Mouse (Mus musculus): ENCODE measurements around the gene Kcna1. TPM values are rescaled to one million over a fixed set of nuclear protein-coding genes. Genes with fewer than 3 reads are reported as not detected.

Gene Kcna1
- total and polyA plus RNA-seq, 3 experiments, result not detected

DNA sequence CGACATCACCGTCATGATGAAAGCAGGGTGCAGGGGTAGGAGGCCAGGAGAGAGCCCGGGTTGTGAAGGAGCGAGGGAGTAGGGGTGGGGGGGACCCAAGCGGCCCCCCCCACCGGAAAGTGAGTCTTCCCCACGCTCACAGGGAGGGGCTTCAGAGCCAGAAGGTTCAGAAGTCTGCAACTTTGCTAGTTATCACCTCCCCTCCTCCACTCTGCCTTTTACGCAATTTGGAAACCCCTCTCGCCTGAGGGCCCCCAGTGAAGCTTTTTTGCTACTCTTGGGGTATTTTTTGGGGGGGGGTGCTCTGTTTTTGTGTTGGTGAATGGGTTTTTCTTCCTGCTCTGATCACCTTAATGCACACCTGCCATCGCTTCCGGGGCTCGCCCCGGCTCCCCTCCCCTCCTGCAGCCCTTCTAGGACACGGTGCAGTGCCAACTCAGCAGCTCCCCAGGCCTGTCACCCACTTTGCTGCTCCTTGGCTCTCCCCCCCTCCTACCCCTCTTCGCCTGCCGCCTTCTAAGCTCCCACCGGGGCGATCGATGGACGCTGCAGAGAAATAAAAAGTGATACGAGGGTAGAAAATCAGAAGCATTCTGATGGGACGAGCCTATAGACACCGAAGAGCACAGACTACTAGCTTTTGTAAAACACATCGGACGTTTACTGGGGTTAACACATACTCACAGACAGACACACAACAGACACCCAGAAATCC lies 2.7 kb downstream of the Kcna1 start:
- Histone ChIP-seq H3K4me1 (ENCODE audit: control insufficient read depth in 1 of 2, insufficient read depth in 2 of 2, low read length in 2 of 2) (no peaks in the 10 kb centered on the region), H3K27me3 (ENCODE audit: control insufficient read depth in 1 of 2, insufficient read depth in 2 of 2, low read length in 2 of 2) (no peaks in the 10 kb centered on the region), H3K79me2 (ENCODE audit: control insufficient read depth, insufficient read depth, low read length, poor library complexity) (no peaks in the 10 kb centered on the region), H3K9me3 (replicated peaks; ENCODE audit: insufficient read depth, low read length) (no peaks in the 10 kb centered on the region), H3K36me3 (ENCODE audit: control insufficient read depth in 1 of 2, insufficient read depth in 2 of 2, low read length in 2 of 2) (no peaks in the 10 kb centered on the region), H3K27ac (ENCODE audit: control insufficient read depth, low read depth, low read length) (no peak overlapping the region), H3K9ac (ENCODE audit: control insufficient read depth, low read depth, low read length, poor library complexity, severe bottlenecking) (no peak overlapping the region), H3K4me3 (ENCODE audit: control insufficient read depth in 1 of 2, insufficient read depth in 1 of 2, low read depth in 2 of 2, low read length in 2 of 2) (no peak overlapping the region)
- TF ChIP-seq POLR2AphosphoS5 (IDR thresholded peaks at IDR 0.05; ENCODE audit: borderline replicate concordance, low read depth, low read length) (no peak), ZC3H11A (IDR thresholded peaks at IDR 0.05; ENCODE audit: low read depth, low read length) (no peak), USF2 (IDR thresholded peaks at IDR 0.05; ENCODE audit: borderline replicate concordance in 1 of 2, insufficient read depth in 1 of 2, low read depth in 1 of 2, low read length in 2 of 2) (no peak), ETS1 (IDR thresholded peaks at IDR 0.05; ENCODE audit: low read depth, low read length) (no peak), SIN3A (IDR thresholded peaks at IDR 0.05; ENCODE audit: low read length) (no peak), MYB (IDR thresholded peaks at IDR 0.05; ENCODE audit: low read depth, low read length) (no peak), CHD2 (IDR thresholded peaks at IDR 0.05; ENCODE audit: low read length) (no peak), POLR2A (IDR thresholded peaks at IDR 0.05; ENCODE audit: control insufficient read depth in 1 of 2, insufficient read depth in 1 of 2, low read depth in 1 of 2, low read length in 2 of 2, poor library complexity in 1 of 2) (no peak), CTCF (IDR thresholded peaks at IDR 0.05 in 2 of 3, conservative IDR thresholded peaks at IDR 0.05 in 1 of 3; ENCODE audit: control insufficient read depth in 1 of 3, insufficient read depth in 1 of 3, low read depth in 2 of 3, low read length in 3 of 3, poor library complexity in 1 of 3, severe bottlenecking in 1 of 3) (no peak), E2F4 (IDR thresholded peaks at IDR 0.05; ENCODE audit: borderline replicate concordance, low read depth, low read length) (no peak), MAZ (IDR thresholded peaks at IDR 0.05; ENCODE audit: low read depth, low read length) (no peak), CHD1 (IDR thresholded peaks at IDR 0.05; ENCODE audit: low read depth, low read length) (no peak), ZKSCAN1 (IDR thresholded peaks at IDR 0.05; ENCODE audit: low read depth, low read length) (no peak), MAX (IDR thresholded peaks at IDR 0.05; ENCODE audit: low read length) (no peak), GABPA (IDR thresholded peaks at IDR 0.05; ENCODE audit: low read depth, low read length) (no peak), TBP (IDR thresholded peaks at IDR 0.05; ENCODE audit: low read depth, low read length) (no peak), NRF1 (IDR thresholded peaks at IDR 0.05; ENCODE audit: insufficient read depth, low read depth, low read length, poor library complexity, severe bottlenecking) (no peak), TAL1 (IDR thresholded peaks at IDR 0.05; ENCODE audit: low read length) (no peak), MXI1 (IDR thresholded peaks at IDR 0.05; ENCODE audit: low read depth, low read length) (no peak), ZMIZ1 (IDR thresholded peaks at IDR 0.05; ENCODE audit: low read depth, low read length) (no peak)
- no peak for DNase-seq (ENCODE audit: low read depth, low spot score)

DNA sequence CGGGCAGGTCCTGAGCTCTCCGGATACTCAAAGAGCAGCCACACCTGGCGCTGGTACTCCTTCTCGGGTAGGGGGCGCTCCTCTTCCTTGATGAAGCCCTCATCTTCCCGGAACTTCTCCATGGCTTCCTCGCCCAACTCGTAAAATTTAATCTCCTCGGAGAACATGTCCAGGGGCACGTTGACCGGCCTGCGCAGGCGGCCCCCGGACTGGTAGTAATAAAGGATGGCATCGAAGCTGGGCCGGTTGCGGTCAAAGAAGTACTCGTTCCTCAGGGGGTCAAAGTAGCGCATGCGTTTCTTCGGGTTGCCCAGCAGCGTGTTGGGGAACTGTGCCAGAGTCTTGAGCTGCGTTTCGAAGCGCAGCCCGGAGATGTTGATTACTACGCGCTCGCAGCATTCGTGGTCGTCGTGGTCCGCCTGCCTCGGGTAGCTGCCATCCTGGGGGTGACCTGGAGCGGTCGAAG lies 3.3 kb downstream of the Kcna1 start:
- no peak overlapping the region for H3K4me3 ChIP-seq (ENCODE audit: control insufficient read depth in 1 of 2, insufficient read depth in 1 of 2, low read depth in 2 of 2, low read length in 2 of 2)
- no peak for DNase-seq (ENCODE audit: low read depth, low spot score)
- H3K36me3 ChIP-seq (ENCODE audit: control insufficient read depth in 1 of 2, insufficient read depth in 2 of 2, low read length in 2 of 2), result no peaks in the 10 kb centered on the region
- H3K79me2 ChIP-seq (ENCODE audit: control insufficient read depth, insufficient read depth, low read length, poor library complexity), result no peaks in the 10 kb centered on the region
- TF ChIP-seq USF2 (IDR thresholded peaks at IDR 0.05; ENCODE audit: borderline replicate concordance in 1 of 2, insufficient read depth in 1 of 2, low read depth in 1 of 2, low read length in 2 of 2) (no peak), NRF1 (IDR thresholded peaks at IDR 0.05; ENCODE audit: insufficient read depth, low read depth, low read length, poor library complexity, severe bottlenecking) (no peak), POLR2AphosphoS2 (IDR thresholded peaks at IDR 0.05; ENCODE audit: low read length) (no peak), RAD21 (IDR thresholded peaks at IDR 0.05; ENCODE audit: low read depth, low read length) (no peak), BHLHE40 (IDR thresholded peaks at IDR 0.05; ENCODE audit: borderline replicate concordance, low read depth, low read length) (no peak), JUND (IDR thresholded peaks at IDR 0.05; ENCODE audit: low read depth, low read length) (no peak)
- H3K9me3 ChIP-seq (replicated peaks; ENCODE audit: insufficient read depth, low read length), result no peaks in the 10 kb centered on the region
- H3K27ac ChIP-seq (ENCODE audit: control insufficient read depth, low read depth, low read length), result no peak overlapping the region
- no peak overlapping the region for H3K9ac ChIP-seq (ENCODE audit: control insufficient read depth, low read depth, low read length, poor library complexity, severe bottlenecking)
- no peaks in the 10 kb centered on the region for H3K4me1 ChIP-seq (ENCODE audit: control insufficient read depth in 1 of 2, insufficient read depth in 2 of 2, low read length in 2 of 2)
- no peaks in the 10 kb centered on the region for H3K27me3 ChIP-seq (ENCODE audit: control insufficient read depth in 1 of 2, insufficient read depth in 2 of 2, low read length in 2 of 2)

Measured in MEL (cell line).